Mouse (Mus musculus): ENCODE measurements at regions not wholly inside any gene's neighbourhood (a gene's known extent, or its start where the extent isn't known, plus 50 kb on each side); places are given as distances from the start of the nearest gene placed in this dataset.

GRCm38 (mm10) chrX:51913247-51913646 lies 59.3 kb downstream of the 1700080O16Rik start:
- DNase-seq (ENCODE audit: low spot score): peak; percentile 57

GRCm38 (mm10) chrX:51911566-51911965 lies 61.0 kb downstream of the 1700080O16Rik start:
- DNase-seq (ENCODE audit: low spot score): no peak

DNA sequence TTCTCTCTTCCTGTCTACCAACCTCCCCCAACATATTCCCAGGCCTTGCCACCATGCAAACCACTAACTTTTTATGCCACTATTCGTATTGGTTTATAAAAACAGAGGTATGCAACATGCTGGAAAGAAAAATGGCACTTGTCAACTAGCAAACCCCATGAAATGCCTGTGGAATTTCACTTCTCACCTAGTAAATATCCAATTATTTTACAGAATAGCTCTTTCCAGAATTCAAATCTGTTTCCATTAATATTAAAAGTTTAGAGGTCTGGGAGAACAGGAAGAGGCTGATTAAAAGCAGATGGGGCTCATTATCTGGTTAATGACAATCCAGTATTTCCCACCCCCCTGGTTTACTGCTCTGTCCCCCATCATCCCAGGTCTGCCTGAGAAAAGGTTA lies 62.0 kb downstream of the 1700080O16Rik start:
- DNase-seq (ENCODE audit: low spot score): no peak

DNA sequence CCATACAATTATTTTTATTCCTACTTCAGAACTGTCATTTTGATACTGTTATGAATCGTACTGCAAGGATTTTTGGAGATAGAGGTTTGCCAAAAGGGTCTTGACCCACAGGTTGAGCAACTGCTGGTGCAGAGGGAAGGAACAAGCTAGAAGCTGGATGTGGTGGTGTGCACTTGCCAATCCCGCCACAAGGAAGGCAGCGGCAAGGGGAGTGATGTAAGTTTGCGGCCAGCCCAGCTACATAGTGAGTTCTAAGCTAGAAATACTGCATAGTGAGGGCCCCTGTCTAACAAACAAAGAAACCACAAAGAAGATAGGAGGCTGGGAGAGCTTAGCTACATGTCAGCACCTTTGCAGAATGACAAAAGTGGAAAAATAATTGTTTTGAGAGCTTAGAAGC lies 74.1 kb downstream of the 1700080O16Rik start:
- DNase-seq (ENCODE audit: low spot score): no peak

DNA sequence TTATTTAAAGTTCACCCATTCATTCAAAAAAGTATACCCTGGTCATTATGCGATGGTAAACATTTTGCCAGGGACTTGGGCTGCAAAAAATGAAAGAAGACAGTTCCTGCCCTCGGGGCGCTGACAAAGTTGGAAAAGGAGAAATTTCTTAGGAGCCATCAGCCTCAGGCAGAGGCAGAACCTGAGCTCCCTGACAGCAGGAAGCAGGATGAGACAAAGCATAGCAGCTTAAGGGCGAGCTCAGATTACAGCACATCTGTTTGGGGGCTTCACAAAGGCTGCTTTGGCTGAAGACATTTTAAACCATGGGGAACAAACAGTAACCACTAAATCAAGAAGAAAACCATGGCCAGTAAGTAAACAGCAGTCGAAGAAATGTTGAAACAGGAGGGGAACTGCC lies 75.5 kb downstream of the 1700080O16Rik start:
- no peak for DNase-seq (ENCODE audit: low spot score)

GRCm38 (mm10) chrX:51895646-51896190 lies 76.9 kb downstream of the 1700080O16Rik start:
- DNase-seq (ENCODE audit: low spot score): no peak

DNA sequence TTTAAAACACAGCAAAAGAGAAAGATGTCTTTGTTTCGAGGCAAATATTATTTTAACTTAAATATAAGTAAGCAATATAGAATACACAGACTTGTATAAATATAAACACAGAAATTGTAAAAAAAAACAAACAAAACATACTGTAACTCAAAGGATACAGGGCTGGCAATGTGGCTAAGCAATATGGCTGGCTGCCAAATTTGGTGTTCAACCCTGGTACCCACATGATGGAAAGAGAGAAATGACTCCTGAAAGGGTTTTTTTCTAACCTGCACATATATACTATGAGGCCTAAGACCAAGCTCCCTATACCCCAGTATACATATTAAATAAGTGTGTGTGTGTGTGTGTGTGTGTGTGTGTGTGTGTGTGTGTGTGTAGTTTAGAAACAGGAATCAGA lies 79.9 kb downstream of the 1700080O16Rik start:
- DNase-seq (ENCODE audit: low spot score): no peak

DNA sequence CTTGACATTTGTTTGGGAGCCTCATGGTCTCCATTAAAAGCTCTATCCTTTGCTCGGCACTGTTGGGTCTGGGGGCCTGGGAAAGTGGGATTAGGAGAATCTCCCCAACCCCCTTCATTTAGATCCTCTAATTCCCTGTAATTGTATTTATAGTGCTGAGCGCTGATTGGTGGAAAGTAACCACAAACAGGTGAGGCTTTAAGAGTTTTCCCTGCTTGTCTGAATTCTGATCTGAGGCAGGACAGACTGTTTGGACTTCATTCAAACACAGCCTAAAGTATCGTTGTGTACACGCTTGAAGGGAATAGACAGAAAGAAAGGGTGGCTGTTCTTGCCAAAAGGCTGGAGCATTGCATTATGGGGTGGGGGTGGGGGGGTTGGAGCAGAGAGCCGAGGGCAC lies 85.1 kb upstream of the Usp26 start:
- no peak for DNase-seq (ENCODE audit: low spot score)

All from urinary bladder, postnatal 25 days (tissue).